Mouse (Mus musculus): Measurements from ENCODE around the gene Wdr83os.
"Not testable (repeated sequence)": the region's sequence is repeated elsewhere in the genome, so short reads cannot be mapped to it uniquely, and the experiment has no call there.

Gene Wdr83os

GRCm38 (mm10) chr8:85119052-85119981, 38.8 kb downstream of the Wdr83os start:
- peak; percentile 87 to 91 for DNase-seq (ENCODE audit: low spot score in 2 of 2)

DNA sequence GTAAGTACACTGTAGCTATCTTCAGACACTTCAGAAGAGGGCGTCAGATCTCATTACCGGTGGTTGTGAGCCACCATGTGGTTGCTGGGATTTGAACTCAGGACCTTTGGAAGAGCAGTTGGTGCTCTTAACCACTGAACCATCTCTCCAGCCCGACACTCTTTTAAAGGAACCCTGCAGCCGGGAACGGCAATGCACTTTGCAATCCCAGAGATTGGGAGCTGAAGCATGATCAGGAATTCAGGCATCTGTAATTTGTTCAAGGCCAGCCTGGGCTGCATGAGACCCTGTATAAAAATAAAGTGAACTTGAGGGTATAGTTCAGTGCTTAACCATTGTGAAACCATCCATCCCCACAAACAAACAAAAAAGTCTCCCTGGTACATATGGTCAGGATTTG, 39.7 kb downstream of the Wdr83os start:
- DNase-seq (ENCODE audit: low spot score in 2 of 2): not testable (repeated sequence)

DNA sequence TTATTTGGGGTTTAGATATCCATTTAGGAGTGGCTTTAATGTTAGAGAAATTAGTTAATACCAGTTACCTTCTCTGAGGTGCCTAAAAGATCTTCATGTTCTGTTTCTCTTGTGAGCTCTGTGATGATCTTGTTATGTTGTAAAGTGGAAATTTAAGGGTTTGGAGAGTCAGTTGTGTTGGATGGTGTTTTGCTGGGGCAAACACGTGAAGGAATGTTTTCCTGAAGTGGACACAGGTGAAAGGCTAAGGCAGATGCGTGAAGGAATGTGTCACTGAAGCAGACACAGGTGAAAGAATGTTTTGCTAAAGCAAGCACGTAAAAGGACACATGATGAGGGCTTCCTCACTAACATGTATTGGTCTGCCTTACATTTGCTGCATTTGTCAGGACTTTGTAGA, 42.5 kb downstream of the Wdr83os start, which contains the start of gene Zfp791:
TSS of gene Zfp791 (minus strand) at position 101 of the 400 bp plus-strand sequence.
- DNase-seq (ENCODE audit: low spot score in 2 of 2): no peak

GRCm38 (mm10) chr8:85123691-85124090, 43.2 kb downstream of the Wdr83os start:
- DNase-seq (ENCODE audit: low spot score in 2 of 2): no peak

Data from right cerebral cortex, postnatal 10 days (tissue).